ENCODE assay signal across 10 mouse cellular contexts in the genomic region with DNA sequence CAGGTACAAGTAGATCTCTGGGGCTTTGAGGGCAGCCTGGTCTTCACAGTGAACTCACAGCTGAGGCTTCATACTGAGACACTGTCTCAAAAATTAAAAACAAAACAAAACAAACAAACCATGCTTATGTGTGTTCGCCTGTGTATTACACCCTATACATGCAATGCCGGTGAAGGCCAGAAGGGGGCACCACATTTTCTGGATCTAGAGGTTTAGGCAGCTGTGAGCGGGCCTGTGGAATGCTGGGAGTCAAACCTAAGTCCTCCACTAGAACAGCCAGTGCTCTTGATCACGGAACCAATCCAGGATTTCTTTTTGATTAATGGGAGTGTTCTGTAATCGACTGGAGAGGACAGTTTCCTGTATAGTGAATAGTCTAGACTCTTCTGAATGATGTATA. TPM values are rescaled to one million over a fixed set of nuclear protein-coding genes. Genes with fewer than 3 reads are reported as not detected.
DNase-seq lines count a peak whose midpoint lies in the region; ATAC-seq and TF ChIP-seq lines count a peak whose summit lies in the region.
"Had no signal": no experiment of that assay in that cellular context is flagged by ENCODE, and none has a peak within 500 bp of the region (broad histone marks: within the 10 kb centered on the region; RNA-seq: fewer than 3 reads in every experiment).

No protein-coding gene starts in this region.

- peak; percentile 64 for TF ChIP-seq CTCF in kidney, postnatal 0 days (IDR thresholded peaks at IDR 0.05; ENCODE audit: low read depth)
- peak; percentile 11 for TF ChIP-seq CTCF in C2C12 (IDR thresholded peaks at IDR 0.05; ENCODE audit: control insufficient read depth, insufficient read depth, insufficient read length)

- H3K9me3 ChIP-seq in kidney, postnatal 0 days (replicated peaks; ENCODE audit: low read length): no peaks in the 10 kb centered on the region
- H3K9me3 ChIP-seq: embryonic facial prominence, embryonic 13.5 days had no signal

- H3ac ChIP-seq in C2C12 (ENCODE audit: control insufficient read depth, insufficient read length, low read depth): no peak overlapping the region

- no peaks in the 10 kb centered on the region for H3K79me3 ChIP-seq in C2C12 (ENCODE audit: low read depth)

- H3K4me2 ChIP-seq in kidney, postnatal 0 days (ENCODE audit: low read length): no peak overlapping the region
- H3K4me2 ChIP-seq: embryonic facial prominence, embryonic 13.5 days had no signal

- no peak overlapping the region for H3K27ac ChIP-seq in kidney, postnatal 0 days
- H3K27ac ChIP-seq: embryonic facial prominence, embryonic 13.5 days had no signal

- no peak overlapping the region for H3K4me3 ChIP-seq in kidney, postnatal 0 days (replicated peaks; ENCODE audit: low read depth, low read length)
- no peak overlapping the region for H3K4me3 ChIP-seq in C2C12 (ENCODE audit: insufficient read depth, poor library complexity, severe bottlenecking)
- H3K4me3 ChIP-seq: embryonic facial prominence, embryonic 13.5 days had no signal

- no peak for DNase-seq in kidney, postnatal 0 days (ENCODE audit: low spot score)
- no peak for DNase-seq in kidney, postnatal 14 days
- DNase-seq in WW6 (ENCODE audit: low read depth, low spot score): peak; percentile 66
- DNase-seq in adrenal gland, postnatal 36 days: no peak
- no peak for DNase-seq in gastrocnemius, postnatal 4 days (ENCODE audit: low spot score in 2 of 2)
- no peak for DNase-seq in adrenal gland, adult 2 months
- DNase-seq: adrenal gland, postnatal 14 days had no signal

- no peak for ATAC-seq in kidney, postnatal 0 days (replicated peaks; ENCODE audit: low FRiP score, low read depth)
- ATAC-seq in megakaryocyte progenitor cell, adult 5-6 weeks (replicated peaks; ENCODE audit: poor library complexity): peak; percentile 56

- 0 out of 2 replicates have a peak, but pooled peaks cover 4% of the 10 kb centered on the region for H3K4me1 ChIP-seq in kidney, postnatal 0 days (replicated peaks; ENCODE audit: insufficient read depth, low read length)
- H3K4me1 ChIP-seq: embryonic facial prominence, embryonic 13.5 days had no signal

- no peaks in the 10 kb centered on the region for H3K36me3 ChIP-seq in kidney, postnatal 0 days (ENCODE audit: insufficient read depth, low read length)
- no peaks in the 10 kb centered on the region for H3K36me3 ChIP-seq in C2C12 (ENCODE audit: control insufficient read depth, insufficient read depth)
- H3K36me3 ChIP-seq: embryonic facial prominence, embryonic 13.5 days had no signal

- no peaks in the 10 kb centered on the region for H3K79me2 ChIP-seq in C2C12 (ENCODE audit: control insufficient read depth, insufficient read depth)

- H3K9ac ChIP-seq in kidney, postnatal 0 days (ENCODE audit: low read depth, low read length): no peak overlapping the region
- H3K9ac ChIP-seq: embryonic facial prominence, embryonic 13.5 days had no signal

- 52% methylated on average over 5 of the region's 5 CpGs for WGBS in kidney, postnatal 0 days

- no peaks in the 10 kb centered on the region for H3K27me3 ChIP-seq in kidney, postnatal 0 days (ENCODE audit: insufficient read depth, low read length)
- H3K27me3 ChIP-seq in C2C12 (ENCODE audit: control insufficient read depth, insufficient read depth, insufficient read length): peaks cover 3% of the 10 kb centered on the region

TF ChIP-seq in C2C12, 6 proteins besides CTCF, POLR2A, EP300 and RAD21:
- TF ChIP-seq FOSL1 (IDR thresholded peaks at IDR 0.05; ENCODE audit: insufficient read depth, low read length, poor library complexity, severe bottlenecking): no peak
TF ChIP-seq in C2C12: peak in this region for 0.

RNA-seq across cellular contexts. Expression of gene Tnfrsf9, which starts 11.6 kb away (rescaled TPM):
- 0.13 TPM in 2 replicates for polyA plus RNA-seq in kidney, postnatal 0 days (2015; fragmentation: Nextera tagmentation; extraction: Ambion mirVana)
- 0.08 TPM for polyA plus RNA-seq in C2C12 (2012; fragmentation: generic; extraction: Trizol)
- total RNA-seq in megakaryocyte progenitor cell, adult 5-6 weeks (2015): 0.15 TPM in 1 of 2 replicates, not detected in the other
- not detected in 2 replicates for total RNA-seq in megakaryocyte progenitor cell, adult 5-6 weeks (2017)
- under 1 TPM in 1 of 2 experiments, not detected in 1; 0.50 TPM for total RNA-seq in adrenal gland, postnatal 36 days (2021)
- total RNA-seq in gastrocnemius, postnatal 4 days (2021): under 1 TPM; 0.17 to 0.57 TPM
- under 1 TPM in 1 of 2 experiments, not detected in 1; 0.45 TPM for total RNA-seq in adrenal gland, adult 2 months (2021)
- 0.10 TPM in 1 of 2 replicates, not detected in the other for polyA plus RNA-seq in adrenal gland, adult 2 months (2012; rRNA removed)

RNA-seq across cellular contexts. Expression of gene Park7, which starts 11.7 kb away (rescaled TPM):
- 419 and 424 TPM in 2 replicates for polyA plus RNA-seq in kidney, postnatal 0 days (2015; fragmentation: Nextera tagmentation; extraction: Ambion mirVana)
- polyA plus RNA-seq in C2C12 (2012; fragmentation: generic; extraction: Trizol): 323 TPM
- 303 and 339 TPM in 2 replicates for total RNA-seq in megakaryocyte progenitor cell, adult 5-6 weeks (2015)
- total RNA-seq in megakaryocyte progenitor cell, adult 5-6 weeks (2017): 449 and 454 TPM in 2 replicates
- total RNA-seq in adrenal gland, postnatal 36 days (2021): 100 to 1,000 TPM; 283 to 288 TPM
- 100 to 1,000 TPM; 247 to 274 TPM for total RNA-seq in gastrocnemius, postnatal 4 days (2021)
- total RNA-seq in adrenal gland, adult 2 months (2021): 100 to 1,000 TPM; 274 to 292 TPM
- polyA plus RNA-seq in adrenal gland, adult 2 months (2012; rRNA removed): 73.0 and 78.6 TPM in 2 replicates
